Mouse (Mus musculus): ENCODE measurements at regions not wholly inside any gene's neighbourhood (a gene's known extent, or its start where the extent isn't known, plus 50 kb on each side); places are given as distances from the start of the nearest gene placed in this dataset.

DNA sequence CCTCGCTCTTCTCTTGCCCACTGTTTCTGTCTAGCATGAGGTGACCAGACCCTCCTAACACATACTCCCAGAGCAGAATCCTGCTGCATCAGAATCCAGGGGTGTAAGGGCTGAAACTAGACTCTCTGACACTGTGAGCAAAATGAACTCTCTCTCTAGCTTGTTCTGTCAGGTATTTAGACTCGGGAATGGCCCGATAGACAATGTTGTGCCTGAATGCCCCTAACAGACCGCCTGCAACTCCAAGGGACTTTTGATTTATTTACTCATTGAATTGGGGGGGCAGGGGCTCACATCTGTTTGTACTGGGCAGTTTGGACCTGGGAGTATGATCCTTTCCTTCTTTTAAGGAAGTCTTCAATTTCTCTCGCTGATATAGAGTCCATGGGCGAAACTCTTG, 469.3 kb upstream of the Trpc7 start:
- H3K4me3 ChIP-seq (ENCODE audit: insufficient read depth, poor library complexity, severe bottlenecking) = no peak overlapping the region
- no peaks in the 10 kb centered on the region for H3K79me2 ChIP-seq (ENCODE audit: control insufficient read depth, insufficient read depth)
- TF ChIP-seq MYOG (IDR thresholded peaks at IDR 0.05; ENCODE audit: control insufficient read depth, extremely low read depth, insufficient read length) = no peak
- no peak for TF ChIP-seq CEBPB (IDR thresholded peaks at IDR 0.05; ENCODE audit: low read depth)
- no peak for TF ChIP-seq MAX (IDR thresholded peaks at IDR 0.05)
- no peak for TF ChIP-seq FOSL1 (IDR thresholded peaks at IDR 0.05; ENCODE audit: insufficient read depth, low read length, poor library complexity, severe bottlenecking)
- no peak for TF ChIP-seq CTCF (IDR thresholded peaks at IDR 0.05; ENCODE audit: control insufficient read depth, insufficient read depth, insufficient read length)
- TF ChIP-seq USF1 (IDR thresholded peaks at IDR 0.05; ENCODE audit: low read depth) = no peak
- TF ChIP-seq MYOD1 (IDR thresholded peaks at IDR 0.05; ENCODE audit: control insufficient read depth, insufficient read length, low read depth) = no peak
- H3K36me3 ChIP-seq (ENCODE audit: control insufficient read depth, insufficient read depth) = no peaks in the 10 kb centered on the region
- no peaks in the 10 kb centered on the region for H3K27me3 ChIP-seq (ENCODE audit: control insufficient read depth, insufficient read depth, insufficient read length)
- no peaks in the 10 kb centered on the region for H3K79me3 ChIP-seq (ENCODE audit: low read depth)
- no peak overlapping the region for H3ac ChIP-seq (ENCODE audit: control insufficient read depth, insufficient read length, low read depth)

GRCm38 (mm10) chr13:57364396-57364795, 468.6 kb upstream of the Trpc7 start:
- Histone ChIP-seq H3K27me3 (ENCODE audit: control insufficient read depth, insufficient read depth, insufficient read length) (no peaks in the 10 kb centered on the region), H3K36me3 (ENCODE audit: control insufficient read depth, insufficient read depth) (no peaks in the 10 kb centered on the region)

GRCm38 (mm10) chr13:57362563-57362962, 466.8 kb upstream of the Trpc7 start:
- Histone ChIP-seq H3ac (ENCODE audit: control insufficient read depth, insufficient read length, low read depth) (no peak overlapping the region), H3K4me3 (ENCODE audit: insufficient read depth, poor library complexity, severe bottlenecking) (no peak overlapping the region), H3K36me3 (ENCODE audit: control insufficient read depth, insufficient read depth) (no peaks in the 10 kb centered on the region), H3K79me3 (ENCODE audit: low read depth) (no peaks in the 10 kb centered on the region), H3K27me3 (ENCODE audit: control insufficient read depth, insufficient read depth, insufficient read length) (no peaks in the 10 kb centered on the region), H3K79me2 (ENCODE audit: control insufficient read depth, insufficient read depth) (no peaks in the 10 kb centered on the region)
- TF ChIP-seq CEBPB (IDR thresholded peaks at IDR 0.05; ENCODE audit: low read depth) = no peak
- no peak for TF ChIP-seq USF1 (IDR thresholded peaks at IDR 0.05; ENCODE audit: low read depth)
- TF ChIP-seq CTCF (IDR thresholded peaks at IDR 0.05; ENCODE audit: control insufficient read depth, insufficient read depth, insufficient read length) = no peak
- TF ChIP-seq FOSL1 (IDR thresholded peaks at IDR 0.05; ENCODE audit: insufficient read depth, low read length, poor library complexity, severe bottlenecking) = no peak
- no peak for TF ChIP-seq MYOG (IDR thresholded peaks at IDR 0.05; ENCODE audit: control insufficient read depth, extremely low read depth, insufficient read length)
- TF ChIP-seq MYOD1 (IDR thresholded peaks at IDR 0.05; ENCODE audit: control insufficient read depth, insufficient read length, low read depth) = no peak
- no peak for TF ChIP-seq MAX (IDR thresholded peaks at IDR 0.05)

More at GRCm38 (mm10) chr13:57364396-57364795, 468.6 kb upstream of the Trpc7 start:
- Histone ChIP-seq H3K4me3 (ENCODE audit: insufficient read depth, poor library complexity, severe bottlenecking) (no peak overlapping the region), H3K79me2 (ENCODE audit: control insufficient read depth, insufficient read depth) (no peaks in the 10 kb centered on the region), H3ac (ENCODE audit: control insufficient read depth, insufficient read length, low read depth) (no peak overlapping the region), H3K79me3 (ENCODE audit: low read depth) (no peaks in the 10 kb centered on the region)
- TF ChIP-seq MYOG (IDR thresholded peaks at IDR 0.05; ENCODE audit: control insufficient read depth, extremely low read depth, insufficient read length) (no peak), MYOD1 (IDR thresholded peaks at IDR 0.05; ENCODE audit: control insufficient read depth, insufficient read length, low read depth) (no peak), USF1 (IDR thresholded peaks at IDR 0.05; ENCODE audit: low read depth) (no peak), MAX (IDR thresholded peaks at IDR 0.05) (no peak), FOSL1 (IDR thresholded peaks at IDR 0.05; ENCODE audit: insufficient read depth, low read length, poor library complexity, severe bottlenecking) (no peak), CEBPB (IDR thresholded peaks at IDR 0.05; ENCODE audit: low read depth) (no peak), CTCF (IDR thresholded peaks at IDR 0.05; ENCODE audit: control insufficient read depth, insufficient read depth, insufficient read length) (no peak)

- H3K79me3 ChIP-seq (ENCODE audit: low read depth) = no peaks in the 10 kb centered on the region
- H3K4me3 ChIP-seq (ENCODE audit: insufficient read depth, poor library complexity, severe bottlenecking) = no peak overlapping the region
- no peak for TF ChIP-seq MYOD1 (IDR thresholded peaks at IDR 0.05; ENCODE audit: control insufficient read depth, insufficient read length, low read depth)
- no peak for TF ChIP-seq CEBPB (IDR thresholded peaks at IDR 0.05; ENCODE audit: low read depth)
- TF ChIP-seq MAX (IDR thresholded peaks at IDR 0.05) = no peak
- TF ChIP-seq FOSL1 (IDR thresholded peaks at IDR 0.05; ENCODE audit: insufficient read depth, low read length, poor library complexity, severe bottlenecking) = no peak
- no peak for TF ChIP-seq MYOG (IDR thresholded peaks at IDR 0.05; ENCODE audit: control insufficient read depth, extremely low read depth, insufficient read length)
- no peak for TF ChIP-seq CTCF (IDR thresholded peaks at IDR 0.05; ENCODE audit: control insufficient read depth, insufficient read depth, insufficient read length)
- H3K27me3 ChIP-seq (ENCODE audit: control insufficient read depth, insufficient read depth, insufficient read length) = no peaks in the 10 kb centered on the region
- H3ac ChIP-seq (ENCODE audit: control insufficient read depth, insufficient read length, low read depth) = no peak overlapping the region
- H3K36me3 ChIP-seq (ENCODE audit: control insufficient read depth, insufficient read depth) = no peaks in the 10 kb centered on the region
- no peaks in the 10 kb centered on the region for H3K79me2 ChIP-seq (ENCODE audit: control insufficient read depth, insufficient read depth)
These were observed 465.5 kb upstream of the Trpc7 start for GRCm38 (mm10) chr13:57361286-57361685.

- H3K27me3 ChIP-seq (ENCODE audit: control insufficient read depth, insufficient read depth, insufficient read length) = no peaks in the 10 kb centered on the region
- no peaks in the 10 kb centered on the region for H3K79me3 ChIP-seq (ENCODE audit: low read depth)
- H3K79me2 ChIP-seq (ENCODE audit: control insufficient read depth, insufficient read depth) = no peaks in the 10 kb centered on the region
- TF ChIP-seq CTCF (IDR thresholded peaks at IDR 0.05; ENCODE audit: control insufficient read depth, insufficient read depth, insufficient read length) (no peak), MAX (IDR thresholded peaks at IDR 0.05) (no peak), MYOD1 (IDR thresholded peaks at IDR 0.05; ENCODE audit: control insufficient read depth, insufficient read length, low read depth) (no peak), FOSL1 (IDR thresholded peaks at IDR 0.05; ENCODE audit: insufficient read depth, low read length, poor library complexity, severe bottlenecking) (no peak), CEBPB (IDR thresholded peaks at IDR 0.05; ENCODE audit: low read depth) (no peak), MYOG (IDR thresholded peaks at IDR 0.05; ENCODE audit: control insufficient read depth, extremely low read depth, insufficient read length) (no peak), USF1 (IDR thresholded peaks at IDR 0.05; ENCODE audit: low read depth) (no peak)
- no peaks in the 10 kb centered on the region for H3K36me3 ChIP-seq (ENCODE audit: control insufficient read depth, insufficient read depth)
- H3K4me3 ChIP-seq (ENCODE audit: insufficient read depth, poor library complexity, severe bottlenecking) = no peak overlapping the region
- no peak overlapping the region for H3ac ChIP-seq (ENCODE audit: control insufficient read depth, insufficient read length, low read depth)
These were observed 458.8 kb upstream of the Trpc7 start for GRCm38 (mm10) chr13:57354606-57355005.

DNA sequence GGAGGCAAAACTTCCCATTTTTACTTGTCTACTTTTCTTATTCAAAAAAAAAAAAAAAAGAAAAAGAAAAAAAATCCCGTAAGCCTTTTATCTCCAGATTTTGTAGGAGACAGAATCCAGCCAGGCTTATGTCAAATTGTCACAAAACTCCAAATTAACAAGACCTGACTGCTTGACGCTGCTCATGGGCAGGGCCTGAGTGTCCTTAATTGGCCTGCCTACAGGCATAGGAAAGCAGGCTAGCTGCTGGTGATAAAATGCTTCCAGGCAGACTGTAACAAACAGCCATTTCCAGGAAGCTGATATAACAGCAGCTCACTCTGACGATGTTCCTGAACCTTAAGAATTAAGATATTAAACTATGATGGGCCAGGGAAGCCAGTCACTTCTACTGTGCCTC, 458.2 kb upstream of the Trpc7 start:
- H3K27me3 ChIP-seq (ENCODE audit: control insufficient read depth, insufficient read depth, insufficient read length) = no peaks in the 10 kb centered on the region
- no peaks in the 10 kb centered on the region for H3K36me3 ChIP-seq (ENCODE audit: control insufficient read depth, insufficient read depth)
- no peak overlapping the region for H3ac ChIP-seq (ENCODE audit: control insufficient read depth, insufficient read length, low read depth)
- H3K4me3 ChIP-seq (ENCODE audit: insufficient read depth, poor library complexity, severe bottlenecking) = no peak overlapping the region
- H3K79me2 ChIP-seq (ENCODE audit: control insufficient read depth, insufficient read depth) = no peaks in the 10 kb centered on the region
- H3K79me3 ChIP-seq (ENCODE audit: low read depth) = no peaks in the 10 kb centered on the region
- TF ChIP-seq USF1 (IDR thresholded peaks at IDR 0.05; ENCODE audit: low read depth) (no peak), MAX (IDR thresholded peaks at IDR 0.05) (no peak), MYOG (IDR thresholded peaks at IDR 0.05; ENCODE audit: control insufficient read depth, extremely low read depth, insufficient read length) (no peak), MYOD1 (IDR thresholded peaks at IDR 0.05; ENCODE audit: control insufficient read depth, insufficient read length, low read depth) (no peak), CEBPB (IDR thresholded peaks at IDR 0.05; ENCODE audit: low read depth) (no peak), FOSL1 (IDR thresholded peaks at IDR 0.05; ENCODE audit: insufficient read depth, low read length, poor library complexity, severe bottlenecking) (no peak), CTCF (IDR thresholded peaks at IDR 0.05; ENCODE audit: control insufficient read depth, insufficient read depth, insufficient read length) (no peak)
